Mouse (Mus musculus) gastrocnemius, adult 18-20 months (tissue): ENCODE results near the gene Kdm2b. TPM values are rescaled to one million over a fixed set of nuclear protein-coding genes. Genes with fewer than 3 reads are reported as not detected.
A peak's percentile ranks its signal among the peaks of the same experiment; 100 is the strongest.

Experiments used
- DNase-seq: peaks from one replicate; pipeline ENCODE4 v3.0.0; 2021; ENCODE audit warnings: low spot score
- total RNA-seq, 2 experiments: library from RNA; stranded (reverse); gene quantifications; 2 replicates each; pipeline ENCODE4 v1.2.3; 2021

The Kdm2b gene
- total RNA-seq, 2 experiments from 2014 or later, result 13.1 to 17.1 TPM

GRCm38 (mm10) chr5:122850319-122851002, 139.2 kb downstream of the Kdm2b start:
- DNase-seq, result peak; percentile 57

- peak; percentile 98 for DNase-seq
Measured at GRCm38 (mm10) chr5:122849521-122850318, 139.9 kb downstream of the Kdm2b start, which contains the start of gene Rnf34. Gene Rnf34, plus strand, starts transcription at chr5:122850048.

GRCm38 (mm10) chr5:122843799-122844198, 145.8 kb downstream of the Kdm2b start:
- no peak for DNase-seq

GRCm38 (mm10) chr5:122841126-122841525, 148.5 kb downstream of the Kdm2b start:
- no peak for DNase-seq

GRCm38 (mm10) chr5:122832996-122833395, 156.6 kb downstream of the Kdm2b start:
- DNase-seq, result no peak

GRCm38 (mm10) chr5:122832536-122832935, 157.1 kb downstream of the Kdm2b start:
- no peak for DNase-seq

GRCm38 (mm10) chr5:122825099-122825498, 164.5 kb downstream of the Kdm2b start:
- no peak for DNase-seq

GRCm38 (mm10) chr5:122824450-122824849, 165.2 kb downstream of the Kdm2b start:
- DNase-seq, result no peak

GRCm38 (mm10) chr5:122823976-122824375, 165.6 kb downstream of the Kdm2b start:
- DNase-seq, result no peak

- DNase-seq, result no peak
Measured at GRCm38 (mm10) chr5:122822441-122822840, 167.2 kb downstream of the Kdm2b start.

- DNase-seq, result no peak
Measured at GRCm38 (mm10) chr5:122821524-122821885, 168.1 kb downstream of the Kdm2b start.

- DNase-seq, result peak; percentile 94
Measured at GRCm38 (mm10) chr5:122820777-122821523, 168.7 kb downstream of the Kdm2b start, which contains the start of gene Anapc5. Gene Anapc5, minus strand, starts transcription at chr5:122821339.

Other genes starting within 250 kb of the Kdm2b start
- 1 to 10 TPM; 3.0 to 3.9 TPM for gene Camkk2, start 210.4 kb downstream of the Kdm2b start, total RNA-seq
- gene Anapc5, start 168.5 kb downstream of the Kdm2b start, total RNA-seq, result 100 to 1,000 TPM; 466 to 498 TPM
- 10 to 100 TPM; 17.6 to 20.7 TPM for gene Rnf34, start 139.8 kb downstream of the Kdm2b start, total RNA-seq
- gene Orai1, start 25.3 kb upstream of the Kdm2b start, total RNA-seq, result 10 to 100 TPM; 31.9 to 33.4 TPM
- not detected for gene Morn3, start 57.2 kb upstream of the Kdm2b start, total RNA-seq
- 10 to 100 TPM; 16.8 to 19.6 TPM for gene Tmem120b, start 78.6 kb upstream of the Kdm2b start, total RNA-seq
- gene Rhof, start 142.9 kb upstream of the Kdm2b start, total RNA-seq, result under 1 TPM; 0.09 to 0.24 TPM
- 1 to 10 TPM; 9.0 to 9.8 TPM for gene Setd1b, start 152.4 kb upstream of the Kdm2b start, total RNA-seq
- 10 to 100 TPM; 12.0 to 15.0 TPM for gene Psmd9, start 179.6 kb upstream of the Kdm2b start, total RNA-seq
- under 1 TPM; 0.21 to 0.69 TPM for gene Hpd, start 192.9 kb upstream of the Kdm2b start, total RNA-seq